Mouse (Mus musculus) embryo, embryonic 11.5 days (tissue): Measurements from ENCODE around the gene Sdk2.

Experiments used
- DNase-seq: peaks from one replicate; pipeline ENCODE4 v3.0.0-alpha.2; 2012; ENCODE audit warnings: low read depth, low spot score

Gene Sdk2

GRCm38 (mm10) chr11:113990466-113990865 lies 76.4 kb downstream of the Sdk2 start:
- DNase-seq = peak; percentile 51

GRCm38 (mm10) chr11:113990065-113990464 lies 76.8 kb downstream of the Sdk2 start:
- DNase-seq = no peak

GRCm38 (mm10) chr11:113985826-113986416 lies 80.9 kb downstream of the Sdk2 start:
- no peak for DNase-seq

GRCm38 (mm10) chr11:113981732-113982503 lies 84.9 kb downstream of the Sdk2 start:
- DNase-seq = no peak

- DNase-seq = no peak
These were observed 85.8 kb downstream of the Sdk2 start for GRCm38 (mm10) chr11:113981088-113981487.

- no peak for DNase-seq
These were observed 88.5 kb downstream of the Sdk2 start for GRCm38 (mm10) chr11:113978318-113978717.

- no peak for DNase-seq
These were observed 91.2 kb downstream of the Sdk2 start for GRCm38 (mm10) chr11:113975667-113975970.

- no peak for DNase-seq
These were observed 91.8 kb downstream of the Sdk2 start for GRCm38 (mm10) chr11:113974876-113975666.

- no peak for DNase-seq
These were observed 94.4 kb downstream of the Sdk2 start for GRCm38 (mm10) chr11:113972517-113972872.

- DNase-seq = no peak
These were observed 95.0 kb downstream of the Sdk2 start for GRCm38 (mm10) chr11:113971609-113972516.

- DNase-seq = no peak
These were observed 96.8 kb downstream of the Sdk2 start for GRCm38 (mm10) chr11:113970026-113970425.

- DNase-seq = no peak
These were observed 101.6 kb downstream of the Sdk2 start for GRCm38 (mm10) chr11:113965214-113965613.

- DNase-seq = no peak
These were observed 104.1 kb downstream of the Sdk2 start for GRCm38 (mm10) chr11:113962751-113963150.

GRCm38 (mm10) chr11:113951616-113951988 lies 115.2 kb downstream of the Sdk2 start:
- DNase-seq = no peak

- no peak for DNase-seq
These were observed 115.8 kb downstream of the Sdk2 start for GRCm38 (mm10) chr11:113950904-113951615.

- no peak for DNase-seq
These were observed 118.2 kb downstream of the Sdk2 start for GRCm38 (mm10) chr11:113948676-113949075.

- no peak for DNase-seq
These were observed 124.6 kb downstream of the Sdk2 start for GRCm38 (mm10) chr11:113942101-113942735.

GRCm38 (mm10) chr11:113933678-113934077 lies 133.2 kb downstream of the Sdk2 start:
- no peak for DNase-seq

- no peak for DNase-seq
These were observed 133.9 kb downstream of the Sdk2 start for GRCm38 (mm10) chr11:113932909-113933308.

- DNase-seq = no peak
These were observed 135.1 kb downstream of the Sdk2 start for GRCm38 (mm10) chr11:113931701-113932100.

- DNase-seq = no peak
These were observed 136.7 kb downstream of the Sdk2 start for GRCm38 (mm10) chr11:113930112-113930511.
